Mouse (Mus musculus): Measurements from ENCODE around the gene Hs3st4. TPM values are rescaled to one million over a fixed set of nuclear protein-coding genes. Genes with fewer than 3 reads are reported as not detected.

Hs3st4 gene
- polyA plus RNA-seq, 1 experiment from 2014 or later: 0.06 TPM

DNA sequence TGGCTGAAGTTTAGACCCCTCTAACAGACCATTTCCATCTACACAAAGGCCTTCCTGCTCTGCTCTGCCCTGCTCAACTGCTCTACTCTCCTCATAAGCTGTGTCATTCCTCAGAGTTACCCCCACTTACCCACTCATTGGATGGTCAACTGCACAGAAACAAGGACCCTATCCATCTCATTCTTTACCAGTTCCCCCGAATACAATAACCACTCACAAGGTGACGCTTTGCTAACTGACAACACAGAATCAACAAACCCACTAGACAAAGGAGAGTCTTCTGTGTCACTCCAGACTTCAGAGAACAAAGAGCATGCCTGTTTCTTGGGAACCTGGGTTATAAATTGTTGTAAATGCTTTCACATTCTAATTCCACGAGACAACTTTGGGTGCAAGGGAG lies 9.5 kb downstream of the Hs3st4 start:
- H3K9ac ChIP-seq (replicated peaks; ENCODE audit: low read length): no peak overlapping the region
- no peak overlapping the region for H3K4me2 ChIP-seq (replicated peaks; ENCODE audit: low read depth, low read length)
- 76% methylated on average over 3 of the region's 3 CpGs for WGBS
- H3K36me3 ChIP-seq (ENCODE audit: insufficient read depth, low read length): no peaks in the 10 kb centered on the region
- H3K27me3 ChIP-seq (ENCODE audit: insufficient read depth, low read length): peaks cover 13% of the 10 kb centered on the region
- no peak for ATAC-seq (ENCODE audit: low FRiP score, low TSS enrichment)
- H3K27ac ChIP-seq (ENCODE audit: low read length): no peak overlapping the region
- no peaks in the 10 kb centered on the region for H3K4me1 ChIP-seq (ENCODE audit: insufficient read depth, low read length)
- no peak overlapping the region for H3K4me3 ChIP-seq (ENCODE audit: low read length)
- H3K9me3 ChIP-seq (ENCODE audit: low read length): no peaks in the 10 kb centered on the region

DNA sequence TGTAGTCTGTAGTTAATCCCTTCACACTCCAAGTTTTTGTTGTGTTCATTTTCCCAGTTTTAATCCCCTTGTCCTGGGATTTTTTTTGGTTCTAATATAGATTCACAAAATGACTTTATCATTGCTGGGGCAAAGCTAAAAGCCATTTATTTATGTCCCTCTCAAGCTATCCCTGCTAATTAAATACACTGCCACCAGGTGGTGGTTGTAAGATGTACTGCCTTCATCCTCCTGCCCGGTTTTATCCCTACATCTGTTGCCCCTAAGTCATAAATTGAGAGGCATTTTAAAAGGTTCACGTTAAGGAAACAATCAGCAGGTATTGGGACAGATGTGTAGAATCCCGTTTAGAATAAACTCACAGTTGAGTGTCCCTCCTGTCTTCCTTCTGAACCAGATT lies 14.6 kb downstream of the Hs3st4 start:
- Histone ChIP-seq H3K4me2 (replicated peaks; ENCODE audit: low read depth, low read length) (no peak overlapping the region), H3K4me3 (ENCODE audit: low read length) (no peak overlapping the region), H3K4me1 (ENCODE audit: insufficient read depth, low read length) (no peaks in the 10 kb centered on the region), H3K36me3 (ENCODE audit: insufficient read depth, low read length) (no peaks in the 10 kb centered on the region), H3K27ac (ENCODE audit: low read length) (no peak overlapping the region), H3K9me3 (ENCODE audit: low read length) (no peaks in the 10 kb centered on the region), H3K27me3 (ENCODE audit: insufficient read depth, low read length) (no peaks in the 10 kb centered on the region), H3K9ac (replicated peaks; ENCODE audit: low read length) (no peak overlapping the region)
- 17% methylated on average over 3 of the region's 3 CpGs for WGBS
- ATAC-seq (ENCODE audit: low FRiP score, low TSS enrichment): no peak

DNA sequence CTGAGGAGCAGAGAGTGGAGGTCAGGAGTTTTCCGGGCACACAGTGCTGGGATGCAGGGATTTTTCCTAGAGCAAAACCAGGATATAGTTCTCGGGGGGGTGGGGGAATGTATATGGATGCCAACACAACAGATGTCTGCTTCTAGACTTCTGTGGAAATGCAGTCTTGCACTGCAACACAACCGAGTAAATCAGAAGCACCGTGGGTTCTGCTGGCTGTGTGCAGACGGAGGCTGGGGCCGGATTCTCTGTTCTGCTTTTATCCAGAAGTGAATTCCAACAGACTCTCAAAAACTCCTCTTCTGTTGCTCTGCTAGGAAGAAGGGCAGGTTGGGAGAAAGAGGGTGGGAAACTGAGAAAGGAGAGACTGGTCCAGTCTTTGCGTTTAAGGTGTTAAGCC lies 15.9 kb downstream of the Hs3st4 start:
- Histone ChIP-seq H3K27me3 (ENCODE audit: insufficient read depth, low read length) (no peaks in the 10 kb centered on the region), H3K36me3 (ENCODE audit: insufficient read depth, low read length) (no peaks in the 10 kb centered on the region), H3K4me1 (ENCODE audit: insufficient read depth, low read length) (no peaks in the 10 kb centered on the region), H3K4me2 (replicated peaks; ENCODE audit: low read depth, low read length) (no peak overlapping the region), H3K4me3 (ENCODE audit: low read length) (no peak overlapping the region), H3K9ac (replicated peaks; ENCODE audit: low read length) (no peak overlapping the region), H3K9me3 (ENCODE audit: low read length) (no peaks in the 10 kb centered on the region), H3K27ac (ENCODE audit: low read length) (no peak overlapping the region)
- no peak for ATAC-seq (ENCODE audit: low FRiP score, low TSS enrichment)
- 61% methylated on average over 7 of the region's 7 CpGs for WGBS

DNA sequence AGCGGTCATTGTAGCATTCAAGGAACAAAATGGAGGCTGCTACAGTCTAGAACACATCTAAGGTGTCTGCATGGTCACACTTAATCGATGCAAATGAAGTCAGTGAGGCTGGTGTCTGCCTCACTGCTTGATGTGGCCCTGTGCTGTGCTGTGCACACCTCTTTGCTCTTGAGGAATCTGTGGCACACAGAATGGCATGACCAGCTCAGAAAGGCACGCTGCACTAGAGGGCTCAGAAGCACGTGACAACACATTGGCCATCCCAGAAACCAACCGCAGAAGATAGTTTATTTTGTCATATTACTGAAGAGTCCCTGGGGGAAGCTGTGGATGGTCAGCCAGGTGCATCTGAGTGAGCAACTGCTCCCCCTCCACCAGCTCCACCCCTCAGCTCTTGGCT lies 44.2 kb downstream of the Hs3st4 start:
- 67% methylated on average over 5 of the region's 5 CpGs for WGBS
- Histone ChIP-seq H3K9ac (replicated peaks; ENCODE audit: low read length) (no peak overlapping the region), H3K4me2 (replicated peaks; ENCODE audit: low read depth, low read length) (no peak overlapping the region), H3K9me3 (ENCODE audit: low read length) (no peaks in the 10 kb centered on the region), H3K27ac (ENCODE audit: low read length) (no peak overlapping the region), H3K4me3 (ENCODE audit: low read length) (no peak overlapping the region), H3K36me3 (ENCODE audit: insufficient read depth, low read length) (no peaks in the 10 kb centered on the region), H3K27me3 (ENCODE audit: insufficient read depth, low read length) (no peaks in the 10 kb centered on the region), H3K4me1 (ENCODE audit: insufficient read depth, low read length) (no peaks in the 10 kb centered on the region)
- 0 out of 2 replicates have a peak, but pooled peaks have one; percentile 9 for ATAC-seq (ENCODE audit: low FRiP score, low TSS enrichment)

DNA sequence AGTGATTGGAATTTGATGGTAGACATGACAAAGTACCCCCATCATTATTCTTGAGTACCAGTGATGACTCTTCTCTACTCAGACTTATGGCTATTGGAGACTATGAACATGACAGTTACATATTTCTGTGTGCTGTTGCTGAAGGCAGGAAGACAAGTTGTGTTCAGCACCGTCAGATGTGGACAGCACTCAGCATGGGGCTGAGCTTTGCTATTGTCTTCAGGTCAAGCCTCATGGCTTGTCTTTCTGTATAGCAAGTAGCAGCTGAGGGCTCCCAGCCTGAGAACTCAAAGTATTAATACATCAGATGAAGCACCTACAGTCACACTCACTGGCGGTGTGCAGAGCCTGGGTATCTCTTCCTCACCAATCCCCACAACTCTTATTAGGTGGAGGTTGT lies 49.6 kb downstream of the Hs3st4 start:
- no peak; the same call in 1 of the 2 replicates for ATAC-seq (ENCODE audit: low FRiP score, low TSS enrichment)

DNA sequence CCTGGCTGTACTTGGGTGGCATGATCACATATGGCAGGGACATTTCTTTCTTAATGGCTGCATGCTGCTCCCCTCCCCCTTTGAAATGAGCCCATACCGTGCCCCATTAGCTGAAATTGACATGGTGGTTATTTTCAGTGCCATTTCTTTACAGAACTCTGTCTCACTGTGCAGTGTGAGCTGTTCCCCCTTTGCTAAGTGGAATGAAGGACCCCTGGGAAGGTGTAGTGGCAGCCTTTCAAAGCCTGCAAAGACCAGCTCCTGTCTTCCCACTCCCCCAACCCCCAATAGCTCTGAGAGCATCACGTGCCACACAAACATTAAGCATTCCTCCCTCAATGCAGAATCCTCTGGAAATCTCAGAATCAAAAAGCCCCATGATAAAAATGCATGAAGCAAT lies 50.7 kb downstream of the Hs3st4 start:
- ATAC-seq (ENCODE audit: low FRiP score, low TSS enrichment): no peak
- Histone ChIP-seq H3K4me3 (ENCODE audit: low read length) (no peak overlapping the region), H3K9me3 (ENCODE audit: low read length) (no peaks in the 10 kb centered on the region), H3K4me2 (replicated peaks; ENCODE audit: low read depth, low read length) (no peak overlapping the region), H3K36me3 (ENCODE audit: insufficient read depth, low read length) (no peaks in the 10 kb centered on the region), H3K4me1 (ENCODE audit: insufficient read depth, low read length) (no peaks in the 10 kb centered on the region), H3K9ac (replicated peaks; ENCODE audit: low read length) (no peak overlapping the region), H3K27ac (ENCODE audit: low read length) (no peak overlapping the region), H3K27me3 (ENCODE audit: insufficient read depth, low read length) (no peaks in the 10 kb centered on the region)
- 66% methylated on average over 2 of the region's 2 CpGs for WGBS

More for the DNA sequence above, 49.6 kb downstream of the Hs3st4 start:
- Histone ChIP-seq H3K4me2 (replicated peaks; ENCODE audit: low read depth, low read length) (no peak overlapping the region), H3K27me3 (ENCODE audit: insufficient read depth, low read length) (no peaks in the 10 kb centered on the region), H3K4me1 (ENCODE audit: insufficient read depth, low read length) (no peaks in the 10 kb centered on the region), H3K9ac (replicated peaks; ENCODE audit: low read length) (no peak overlapping the region), H3K27ac (ENCODE audit: low read length) (no peak overlapping the region), H3K9me3 (ENCODE audit: low read length) (no peaks in the 10 kb centered on the region), H3K4me3 (ENCODE audit: low read length) (no peak overlapping the region), H3K36me3 (ENCODE audit: insufficient read depth, low read length) (no peaks in the 10 kb centered on the region)
- 50% methylated on average over 2 of the region's 2 CpGs for WGBS

DNA sequence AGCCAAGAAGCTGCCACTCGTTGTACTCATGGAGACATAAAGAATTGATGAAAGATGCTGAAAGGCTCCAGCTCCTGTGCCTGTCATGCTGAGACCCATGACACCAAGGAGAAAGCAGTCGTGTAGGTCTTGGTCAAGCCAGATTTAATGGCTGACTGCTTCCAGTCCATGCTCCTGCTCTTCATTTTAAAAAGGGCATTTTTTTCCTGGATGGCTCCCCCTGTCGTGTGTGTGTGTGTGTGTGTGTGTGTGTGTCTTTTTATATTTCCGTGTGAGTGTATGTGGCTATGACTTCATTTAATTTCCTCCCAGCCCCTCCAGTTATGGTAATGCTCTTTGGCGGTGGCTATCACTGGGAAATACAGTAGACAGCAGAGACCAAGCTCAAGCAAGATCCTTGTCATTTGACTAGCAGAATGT lies 54.6 kb downstream of the Hs3st4 start:
- Histone ChIP-seq H3K9ac (replicated peaks; ENCODE audit: low read length) (no peak overlapping the region), H3K36me3 (ENCODE audit: insufficient read depth, low read length) (no peaks in the 10 kb centered on the region), H3K4me2 (replicated peaks; ENCODE audit: low read depth, low read length) (no peak overlapping the region), H3K27me3 (ENCODE audit: insufficient read depth, low read length) (no peaks in the 10 kb centered on the region), H3K9me3 (ENCODE audit: low read length) (no peaks in the 10 kb centered on the region), H3K27ac (ENCODE audit: low read length) (no peak overlapping the region), H3K4me1 (ENCODE audit: insufficient read depth, low read length) (no peaks in the 10 kb centered on the region), H3K4me3 (ENCODE audit: low read length) (no peak overlapping the region)
- 40% methylated on average over 5 of the region's 5 CpGs for WGBS
- ATAC-seq (ENCODE audit: low FRiP score, low TSS enrichment): no peak

DNA sequence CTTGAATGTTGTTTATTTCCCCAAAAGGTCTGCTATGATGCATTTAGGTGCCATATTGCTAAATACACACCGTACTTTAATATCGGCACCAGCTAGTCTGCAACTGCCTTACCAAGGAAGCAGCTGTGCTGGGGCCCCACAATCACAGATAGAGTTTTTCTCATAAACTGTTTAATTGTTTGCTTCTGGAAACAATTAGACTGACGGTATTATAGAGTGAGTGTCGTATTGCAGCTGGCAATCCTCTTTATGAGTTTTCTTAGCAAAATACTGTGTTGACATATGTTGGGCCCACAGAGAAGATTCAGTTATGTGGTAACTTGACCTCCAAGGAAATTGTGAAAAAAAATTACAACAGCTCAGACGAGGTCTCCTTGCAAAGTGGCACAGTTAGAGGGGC lies 56.5 kb downstream of the Hs3st4 start:
- H3K4me3 ChIP-seq (ENCODE audit: low read length): no peak overlapping the region
- 36% methylated on average over 5 of the region's 5 CpGs for WGBS
- H3K4me2 ChIP-seq (replicated peaks; ENCODE audit: low read depth, low read length): no peak overlapping the region

DNA sequence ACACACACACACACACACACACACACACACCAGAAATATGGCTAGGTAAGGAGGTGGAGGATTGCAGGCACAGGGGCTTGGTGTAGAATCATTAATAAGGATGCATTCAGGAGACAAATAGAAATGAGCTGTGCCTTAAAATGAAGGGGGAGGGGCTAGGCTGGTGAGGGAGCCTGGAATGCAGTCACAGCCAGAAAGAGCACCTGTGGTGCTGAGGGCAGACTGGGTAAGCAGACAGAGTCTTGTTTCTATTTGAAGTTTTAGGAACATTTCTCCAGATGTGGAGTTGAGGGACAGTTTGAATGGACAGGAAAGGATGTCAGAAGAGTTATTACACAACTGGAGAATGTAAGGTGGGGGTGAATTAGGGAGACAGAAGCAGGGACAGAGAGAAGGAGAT lies 64.7 kb downstream of the Hs3st4 start:
- no peak for ATAC-seq (ENCODE audit: low FRiP score, low TSS enrichment)
- Histone ChIP-seq H3K27ac (ENCODE audit: low read length) (no peak overlapping the region), H3K9me3 (ENCODE audit: low read length) (no peaks in the 10 kb centered on the region), H3K27me3 (ENCODE audit: insufficient read depth, low read length) (no peaks in the 10 kb centered on the region), H3K4me2 (replicated peaks; ENCODE audit: low read depth, low read length) (no peak overlapping the region), H3K9ac (replicated peaks; ENCODE audit: low read length) (no peak overlapping the region), H3K4me3 (ENCODE audit: low read length) (no peak overlapping the region), H3K4me1 (ENCODE audit: insufficient read depth, low read length) (no peaks in the 10 kb centered on the region), H3K36me3 (ENCODE audit: insufficient read depth, low read length) (no peaks in the 10 kb centered on the region)

More for the DNA sequence above, 56.5 kb downstream of the Hs3st4 start:
- no peak overlapping the region for H3K9ac ChIP-seq (replicated peaks; ENCODE audit: low read length)
- no peaks in the 10 kb centered on the region for H3K27me3 ChIP-seq (ENCODE audit: insufficient read depth, low read length)
- H3K4me1 ChIP-seq (ENCODE audit: insufficient read depth, low read length): no peaks in the 10 kb centered on the region
- no peaks in the 10 kb centered on the region for H3K36me3 ChIP-seq (ENCODE audit: insufficient read depth, low read length)
- no peak for ATAC-seq (ENCODE audit: low FRiP score, low TSS enrichment)
- H3K9me3 ChIP-seq (ENCODE audit: low read length): no peaks in the 10 kb centered on the region
- no peak overlapping the region for H3K27ac ChIP-seq (ENCODE audit: low read length)

DNA sequence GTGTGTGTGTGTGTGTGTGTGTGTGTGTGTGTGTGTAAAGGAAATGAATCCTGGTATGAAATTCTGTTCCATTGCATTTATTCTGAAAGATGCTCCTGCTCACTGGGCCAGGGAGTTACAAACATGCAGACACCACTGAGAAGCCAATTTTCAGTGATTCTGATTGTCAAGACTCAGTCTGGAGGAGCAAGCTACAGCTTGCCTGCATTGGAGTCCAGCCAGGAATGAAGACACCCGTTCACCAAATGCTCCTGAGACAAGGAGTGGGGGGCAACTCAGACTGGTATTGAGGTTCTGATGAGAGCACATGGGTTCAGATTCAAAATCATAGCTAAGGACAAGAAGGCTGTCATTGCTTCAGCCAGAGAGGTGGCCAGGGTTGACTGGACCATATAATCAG lies 66.3 kb downstream of the Hs3st4 start:
- no peak overlapping the region for H3K9ac ChIP-seq (replicated peaks; ENCODE audit: low read length)
- 67% methylated on average over 1 of the region's 1 CpGs for WGBS
- ATAC-seq (ENCODE audit: low FRiP score, low TSS enrichment): no peak

DNA sequence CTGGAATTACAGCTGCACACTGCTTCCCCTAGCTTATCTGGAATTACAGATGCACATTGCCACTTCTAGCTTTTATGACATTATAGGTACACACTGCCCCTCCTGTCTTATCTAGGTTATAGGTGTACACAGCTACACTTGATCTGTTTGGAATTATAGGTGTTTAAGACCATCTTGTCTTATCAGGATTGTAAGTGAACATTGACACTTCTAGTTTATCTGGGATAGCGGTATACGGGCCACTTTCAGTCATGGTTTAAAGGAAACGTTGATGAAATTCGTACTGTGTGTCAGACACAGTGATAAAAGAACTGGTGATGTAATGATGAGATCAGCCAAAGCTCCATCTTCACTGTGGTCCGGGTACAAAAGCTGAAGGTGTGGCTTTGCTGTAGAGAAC lies 67.8 kb downstream of the Hs3st4 start:
- Histone ChIP-seq H3K27ac (ENCODE audit: low read length) (no peak overlapping the region), H3K9me3 (ENCODE audit: low read length) (no peaks in the 10 kb centered on the region), H3K4me1 (ENCODE audit: insufficient read depth, low read length) (no peaks in the 10 kb centered on the region), H3K4me2 (replicated peaks; ENCODE audit: low read depth, low read length) (no peak overlapping the region), H3K36me3 (ENCODE audit: insufficient read depth, low read length) (no peaks in the 10 kb centered on the region), H3K27me3 (ENCODE audit: insufficient read depth, low read length) (no peaks in the 10 kb centered on the region), H3K9ac (replicated peaks; ENCODE audit: low read length) (no peak overlapping the region), H3K4me3 (ENCODE audit: low read length) (no peak overlapping the region)
- 83% methylated on average over 5 of the region's 5 CpGs for WGBS
- no peak for ATAC-seq (ENCODE audit: low FRiP score, low TSS enrichment)

More for the DNA sequence above, 66.3 kb downstream of the Hs3st4 start:
- Histone ChIP-seq H3K27ac (ENCODE audit: low read length) (no peak overlapping the region), H3K4me3 (ENCODE audit: low read length) (no peak overlapping the region), H3K4me1 (ENCODE audit: insufficient read depth, low read length) (no peaks in the 10 kb centered on the region), H3K36me3 (ENCODE audit: insufficient read depth, low read length) (no peaks in the 10 kb centered on the region), H3K4me2 (replicated peaks; ENCODE audit: low read depth, low read length) (no peak overlapping the region), H3K27me3 (ENCODE audit: insufficient read depth, low read length) (no peaks in the 10 kb centered on the region), H3K9me3 (ENCODE audit: low read length) (no peaks in the 10 kb centered on the region)
